8 mouse cellular contexts compared by ENCODE assay signal in genomic region chr11:69991711-69992110, GRCm38 (mm10). TPM values are rescaled to one million over a fixed set of nuclear protein-coding genes. Genes with fewer than 3 reads are reported as not detected.
DNase-seq lines count a peak whose midpoint lies in the region; ATAC-seq and TF ChIP-seq lines count a peak whose summit lies in the region.

No protein-coding gene starts in this region.

- peaks cover 5% of the 10 kb centered on the region for H3K4me1 ChIP-seq in heart, adult 2 months (ENCODE audit: control insufficient read depth, insufficient read depth, low read length)
- H3K4me1 ChIP-seq in thymus, adult 2 months (replicated peaks; ENCODE audit: control insufficient read depth, insufficient read depth, low read length): peaks cover 8% of the 10 kb centered on the region
- peaks cover 14 to 16% of the 10 kb centered on the region in 2 experiments for H3K4me1 ChIP-seq in liver, embryonic 14.5 days (replicated peaks; ENCODE audit: control insufficient read depth in 2 of 2, insufficient read depth in 2 of 2, low read length in 1 of 2)

- TF ChIP-seq CTCF in heart, adult 2 months (IDR thresholded peaks at IDR 0.05): no peak
- no peak for TF ChIP-seq CTCF in thymus, adult 2 months (IDR thresholded peaks at IDR 0.05; ENCODE audit: borderline replicate concordance, control insufficient read depth, extremely low read depth, insufficient read depth, low read length, poor library complexity)
- TF ChIP-seq CTCF in liver, embryonic 14.5 days (IDR thresholded peaks at IDR 0.05; ENCODE audit: low read depth): no peak

- H3K9me3 ChIP-seq in liver, embryonic 14.5 days (ENCODE audit: control insufficient read depth, low read length): no peaks in the 10 kb centered on the region

- TF ChIP-seq EP300 in heart, adult 2 months (IDR thresholded peaks at IDR 0.05; ENCODE audit: insufficient read depth, low read depth, low read length): no peak; the same call in 1 of the 2 replicates
- TF ChIP-seq EP300 in liver, embryonic 14.5 days (IDR thresholded peaks at IDR 0.05; ENCODE audit: low read depth): no peak

- no peaks in the 10 kb centered on the region for H3K27me3 ChIP-seq in heart, adult 2 months (ENCODE audit: control insufficient read depth, insufficient read depth, low read length)
- no peaks in the 10 kb centered on the region for H3K27me3 ChIP-seq in thymus, adult 2 months (ENCODE audit: control insufficient read depth, insufficient read depth, low read length)
- no peaks in the 10 kb centered on the region for H3K27me3 ChIP-seq in liver, embryonic 14.5 days (ENCODE audit: control insufficient read depth, insufficient read depth, low read length)

- peak; percentile 30 for ATAC-seq in liver, embryonic 14.5 days (ENCODE audit: insufficient read depth)

- H3K4me2 ChIP-seq in liver, embryonic 14.5 days (ENCODE audit: low read depth): peak overlapping the region; percentile 85

- H3K9ac ChIP-seq in heart, adult 2 months (ENCODE audit: low read depth, low read length): peak overlapping the region; percentile 83
- H3K9ac ChIP-seq in liver, embryonic 14.5 days (replicated peaks): peak overlapping the region; percentile 78

- WGBS in heart, adult 2 months: under 1% methylated on average over 15 of the region's 15 CpGs
- WGBS in thymus, adult 2 months: under 1% methylated on average over 15 of the region's 15 CpGs
- WGBS in liver, embryonic 14.5 days (ENCODE audit: insufficient replicate concordance): under 1% methylated on average over 15 of the region's 15 CpGs

- no peak for TF ChIP-seq POLR2A in heart, adult 2 months (IDR thresholded peaks at IDR 0.05; ENCODE audit: insufficient read depth, low read depth, low read length)
- TF ChIP-seq POLR2A in thymus, adult 2 months (IDR thresholded peaks at IDR 0.05; ENCODE audit: control insufficient read depth, extremely low read depth, insufficient read depth, low read length, poor library complexity): no peak; the same call in 1 of the 2 replicates

- no peak for DNase-seq in heart, adult 2 months
- DNase-seq in heart, postnatal 36 days: no peak
- no peak for DNase-seq in thymus, adult 2 months
- no peak for DNase-seq in thymus, postnatal 25 days
- DNase-seq in liver, embryonic 14.5 days (ENCODE audit: low read depth in 3 of 3, low spot score in 3 of 3): peak in 1 of 3 experiments; percentile 30
- DNase-seq in adrenal gland, postnatal 36 days: no peak
- no peak for DNase-seq in ovary, postnatal 36 days (ENCODE audit: low spot score)
- no peak for DNase-seq in frontal cortex, adult 2 months (ENCODE audit: extremely low spot score in 1 of 2, low spot score in 1 of 2)

- peak overlapping the region; percentile 87 for H3K27ac ChIP-seq in heart, adult 2 months
- H3K27ac ChIP-seq in thymus, adult 2 months (ENCODE audit: control insufficient read depth, insufficient read depth, low read length): peak overlapping the region; percentile 24
- peak overlapping the region; percentile 92 for H3K27ac ChIP-seq in liver, embryonic 14.5 days

- intact Hi-C loops in heart, adult 2 months (cut with DNase I): loop anchor here (5.0 to 10.0 kb wide), 2 partner anchors 69 to 577 kb away; partner anchors contain the start of genes Eif5a and Kdm6b
- intact Hi-C loops in heart, postnatal 36 days (cut with DNase I): loop anchor here (10.0 kb wide), 2 partner anchors 577 to 663 kb away; partner anchors contain the start of genes Eno3, Kdm6b and Pfn1

- peaks cover 25% of the 10 kb centered on the region for H3K36me3 ChIP-seq in heart, adult 2 months (ENCODE audit: control insufficient read depth, insufficient read depth, low read length)
- peaks cover 23% of the 10 kb centered on the region for H3K36me3 ChIP-seq in thymus, adult 2 months (ENCODE audit: control insufficient read depth, insufficient read depth, low read length)
- peaks cover 43% of the 10 kb centered on the region for H3K36me3 ChIP-seq in liver, embryonic 14.5 days (replicated peaks; ENCODE audit: control insufficient read depth, insufficient read depth, low read depth)

- H3K4me3 ChIP-seq in heart, adult 2 months: peak overlapping the region; percentile 87
- peak overlapping the region; percentile 57 for H3K4me3 ChIP-seq in thymus, adult 2 months (ENCODE audit: control insufficient read depth, insufficient read depth, low read length)
- peak overlapping the region; percentile 66 to 98 for H3K4me3 ChIP-seq in liver, embryonic 14.5 days (ENCODE audit: insufficient read depth in 1 of 2, low read depth in 2 of 2, low read length in 2 of 2)

- H3K79me2 ChIP-seq in heart, adult 2 months (replicated peaks; ENCODE audit: control insufficient read depth, insufficient read depth, low read length): peaks cover 1% of the 10 kb centered on the region

RNA-seq across cellular contexts. Expression of gene Gabarap, which starts 0.8 kb away (rescaled TPM):
- total RNA-seq in heart, adult 2 months (2021): 100 to 1,000 TPM; 284 to 340 TPM
- polyA plus RNA-seq in heart, adult 2 months (2012; rRNA removed): 469 and 750 TPM in 2 replicates
- total RNA-seq in heart, postnatal 36 days (2021): 100 to 1,000 TPM; 306 to 329 TPM
- polyA plus RNA-seq in thymus, adult 2 months (2012; rRNA removed): 270 and 395 TPM in 2 replicates
- polyA plus RNA-seq in liver, embryonic 14.5 days (2012; rRNA removed): 134 and 140 TPM in 2 replicates
- polyA plus RNA-seq in liver, embryonic 14.5 days (2014; fragmentation: Nextera tagmentation; extraction: Ambion mirVana): 296 and 300 TPM in 2 replicates
- 100 to 1,000 TPM; 421 to 450 TPM for total RNA-seq in adrenal gland, postnatal 36 days (2021)
- 291 and 371 TPM in 2 replicates for polyA plus RNA-seq in frontal cortex, adult 2 months (2012; rRNA removed)

RNA-seq across cellular contexts. Expression of gene Phf23, which starts 3.9 kb away (rescaled TPM):
- 10 to 100 TPM; 18.1 to 22.8 TPM for total RNA-seq in heart, adult 2 months (2021)
- 11.5 and 17.6 TPM in 2 replicates for polyA plus RNA-seq in heart, adult 2 months (2012; rRNA removed)
- total RNA-seq in heart, postnatal 36 days (2021): 10 to 100 TPM; 23.1 to 23.4 TPM
- polyA plus RNA-seq in thymus, adult 2 months (2012; rRNA removed): 36.5 and 43.4 TPM in 2 replicates
- polyA plus RNA-seq in liver, embryonic 14.5 days (2012; rRNA removed): 10.8 and 14.8 TPM in 2 replicates
- polyA plus RNA-seq in liver, embryonic 14.5 days (2014; fragmentation: Nextera tagmentation; extraction: Ambion mirVana): 11.9 and 12.1 TPM in 2 replicates
- total RNA-seq in adrenal gland, postnatal 36 days (2021): 10 to 100 TPM; 54.6 to 57.1 TPM
- 38.9 and 42.2 TPM in 2 replicates for polyA plus RNA-seq in frontal cortex, adult 2 months (2012; rRNA removed)

RNA-seq across cellular contexts. Expression of gene Dvl2, which starts 8.7 kb away (rescaled TPM):
- total RNA-seq in heart, adult 2 months (2021): 1 to 10 TPM; 4.1 to 4.9 TPM
- polyA plus RNA-seq in heart, adult 2 months (2012; rRNA removed): 6.1 and 7.4 TPM in 2 replicates
- 1 to 10 TPM; 5.0 to 6.1 TPM for total RNA-seq in heart, postnatal 36 days (2021)
- 52.4 and 55.7 TPM in 2 replicates for polyA plus RNA-seq in thymus, adult 2 months (2012; rRNA removed)
- 4.2 and 4.6 TPM in 2 replicates for polyA plus RNA-seq in liver, embryonic 14.5 days (2012; rRNA removed)
- polyA plus RNA-seq in liver, embryonic 14.5 days (2014; fragmentation: Nextera tagmentation; extraction: Ambion mirVana): 3.4 and 4.2 TPM in 2 replicates
- total RNA-seq in adrenal gland, postnatal 36 days (2021): 10 to 100 TPM; 15.6 to 17.4 TPM
- polyA plus RNA-seq in frontal cortex, adult 2 months (2012; rRNA removed): 34.9 and 35.3 TPM in 2 replicates

RNA-seq across cellular contexts. Expression of gene Elp5, which starts 9.4 kb away (rescaled TPM):
- 10 to 100 TPM; 39.0 to 42.2 TPM for total RNA-seq in heart, adult 2 months (2021)
- polyA plus RNA-seq in heart, adult 2 months (2012; rRNA removed): 61.6 and 78.5 TPM in 2 replicates
- total RNA-seq in heart, postnatal 36 days (2021): 10 to 100 TPM; 47.0 to 47.4 TPM
- polyA plus RNA-seq in thymus, adult 2 months (2012; rRNA removed): 69.4 and 75.3 TPM in 2 replicates
- 44.0 and 46.1 TPM in 2 replicates for polyA plus RNA-seq in liver, embryonic 14.5 days (2012; rRNA removed)
- 70.2 and 74.0 TPM in 2 replicates for polyA plus RNA-seq in liver, embryonic 14.5 days (2014; fragmentation: Nextera tagmentation; extraction: Ambion mirVana)
- total RNA-seq in adrenal gland, postnatal 36 days (2021): 10 to 100 TPM; 66.4 to 80.3 TPM
- 118 and 119 TPM in 2 replicates for polyA plus RNA-seq in frontal cortex, adult 2 months (2012; rRNA removed)

RNA-seq across cellular contexts. Expression of gene Ctdnep1, which starts 10.8 kb away (rescaled TPM):
- 100 to 1,000 TPM; 143 to 144 TPM for total RNA-seq in heart, adult 2 months (2021)
- 138 and 190 TPM in 2 replicates for polyA plus RNA-seq in heart, adult 2 months (2012; rRNA removed)
- total RNA-seq in heart, postnatal 36 days (2021): 100 to 1,000 TPM; 160 to 169 TPM
- 133 and 148 TPM in 2 replicates for polyA plus RNA-seq in thymus, adult 2 months (2012; rRNA removed)
- polyA plus RNA-seq in liver, embryonic 14.5 days (2012; rRNA removed): 23.6 and 32.3 TPM in 2 replicates
- 9.7 and 10.7 TPM in 2 replicates for polyA plus RNA-seq in liver, embryonic 14.5 days (2014; fragmentation: Nextera tagmentation; extraction: Ambion mirVana)
- total RNA-seq in adrenal gland, postnatal 36 days (2021): 100 to 1,000 TPM; 112 to 132 TPM
- polyA plus RNA-seq in frontal cortex, adult 2 months (2012; rRNA removed): 117 and 133 TPM in 2 replicates

Comparison
In these comparisons a context has a peak if more than half of its experiments do, and no peak if none do; other contexts are left out.
1. H3K27ac ChIP-seq: peak in every context shown above with its lines; median percentile 92 in liver, embryonic 14.5 days; 87 in heart, adult 2 months; 24 in thymus, adult 2 months.